14 mouse cellular contexts compared by ENCODE assay signal in genomic region chr2:13499196-13499595, GRCm38 (mm10). TPM values are rescaled to one million over a fixed set of nuclear protein-coding genes. Genes with fewer than 3 reads are reported as not detected.
"Had no signal": no experiment of that assay in that cellular context is flagged by ENCODE, and none has a peak within 500 bp of the region (broad histone marks: within the 10 kb centered on the region; RNA-seq: fewer than 3 reads in every experiment).

No protein-coding gene starts in this region.

- H3K4me1 ChIP-seq: limb, embryonic 15.5 days had no signal

- H3K4me2 ChIP-seq: kidney, embryonic 15.5 days; limb, embryonic 15.5 days; lung, embryonic 14.5 days; midbrain, embryonic 13.5 days had no signal

- H3K9ac ChIP-seq: kidney, embryonic 15.5 days; limb, embryonic 15.5 days; lung, embryonic 14.5 days; midbrain, embryonic 13.5 days had no signal

- ATAC-seq: midbrain, embryonic 13.5 days had no signal

- H3K27ac ChIP-seq: kidney, embryonic 15.5 days; limb, embryonic 15.5 days; macrophage; midbrain, embryonic 13.5 days had no signal

- DNase-seq: kidney, adult 2 months; kidney, postnatal 25 days; layer of hippocampus, adult 9-11 months; layer of hippocampus, postnatal 36 days; lung, embryonic 14.5 days; lung, postnatal 10 days; right cerebral cortex, adult 18-20 months; right cerebral cortex, postnatal 25 days; thymus, postnatal 36 days had no signal

- H3K4me3 ChIP-seq: kidney, embryonic 15.5 days; limb, embryonic 15.5 days; midbrain, embryonic 13.5 days had no signal

- H3K27me3 ChIP-seq: kidney, embryonic 15.5 days; limb, embryonic 15.5 days; midbrain, embryonic 13.5 days had no signal

- H3K36me3 ChIP-seq: kidney, embryonic 15.5 days; limb, embryonic 15.5 days; midbrain, embryonic 13.5 days had no signal

- H3K9me3 ChIP-seq: kidney, embryonic 15.5 days; limb, embryonic 15.5 days; midbrain, embryonic 13.5 days had no signal

RNA-seq across cellular contexts. Expression of gene Cubn, which starts 7.6 kb away (rescaled TPM):
- polyA plus RNA-seq: macrophage; thymus, postnatal 0 days had no signal
